Mouse (Mus musculus) heart, adult 2 months (tissue): ENCODE data around the gene Wwtr1. TPM values are rescaled to one million over a fixed set of nuclear protein-coding genes. Genes with fewer than 3 reads are reported as not detected.

ENCODE experiments used
- DNase-seq, 2 experiments: peaks; one replicate each; pipeline ENCODE4 v3.0.0; 2021
- H3K27ac ChIP-seq: fragments of 200-600 bp; 2 replicates; pipeline ENCODE4 v1.8.1; 2022
- H3K27me3 ChIP-seq: fragments of 200-500 bp; 2 replicates; pipeline ENCODE4 v1.6.1; 2012; ENCODE audit warnings: mild to moderate bottlenecking, low read length, inconsistent platforms, mixed read lengths; ENCODE audit not compliant: control insufficient read depth, insufficient read depth
- H3K36me3 ChIP-seq: fragments of 200-500 bp; 2 replicates; pipeline ENCODE4 v1.6.1; 2012; ENCODE audit warnings: low read length, inconsistent platforms; ENCODE audit not compliant: control insufficient read depth, insufficient read depth
- H3K4me1 ChIP-seq: fragments of 200-500 bp; 2 replicates; pipeline ENCODE4 v1.6.1; 2011; ENCODE audit warnings: low read length; ENCODE audit not compliant: control insufficient read depth, insufficient read depth
- H3K4me3 ChIP-seq: fragments of 200-600 bp; 2 replicates; pipeline ENCODE4 v1.8.1; 2022
- H3K79me2 ChIP-seq: fragments of 200-500 bp; replicated peaks from 2 replicates; pipeline ENCODE4 v1.6.1; 2012; ENCODE audit warnings: mild to moderate bottlenecking, inconsistent platforms, low read length, moderate library complexity, mixed read lengths; ENCODE audit not compliant: control insufficient read depth, insufficient read depth
- H3K9ac ChIP-seq: fragments of 200-500 bp; 2 replicates; pipeline ENCODE4 v1.6.1; 2012; ENCODE audit warnings: low read depth, mild to moderate bottlenecking, control low read depth, inconsistent platforms, low read length, mixed read lengths
- CTCF ChIP-seq: fragments of 200-600 bp; IDR thresholded peaks from 2 replicates; pipeline ENCODE4 v1.8.1; 2022; ENCODE audit warnings: antibody characterized with exemption, mild to moderate bottlenecking, moderate library complexity
- EP300 ChIP-seq: fragments of 200-500 bp; IDR thresholded peaks from 2 replicates; pipeline ENCODE4 v1.6.1; 2011; ENCODE audit warnings: low read depth, low read length, control low read depth; ENCODE audit not compliant: insufficient read depth
- POLR2A ChIP-seq: fragments of 200-500 bp; IDR thresholded peaks from 2 replicates; pipeline ENCODE4 v1.6.1; 2011; ENCODE audit warnings: mild to moderate bottlenecking, low read depth, low read length, control low read depth; ENCODE audit not compliant: insufficient read depth
- WGBS: fragments of 180-500 bp; shearing (Covaris S2); methylation state at CpG from one replicate; pipeline ENCODE4 v1.1.7; 2018; 5-methylcytosine and 5-hydroxymethylcytosine counted together
- intact Hi-C: fragments of 180-260 bp; cut with DNase I; formaldehyde crosslinking; loops from one replicate; pipeline ENCODE4 v1.15.1; 2025
- polyA plus RNA-seq: library from polyadenylated mRNA; depleted of rRNA; stranded (reverse); fragments of >200 nt; gene quantifications from 2 replicates; pipeline ENCODE4 v1.2.3, GENCODE M21; 2012
- total RNA-seq, 2 experiments: library from RNA; stranded (reverse); gene quantifications; 2 replicates each; pipeline ENCODE4 v1.2.3; 2021

The Wwtr1 gene
- total and polyA plus RNA-seq, 3 experiments: 28.2 to 49.1 (median 46.5) TPM

- WGBS: 72% methylated on average over 7 of the region's 7 CpGs
- Histone ChIP-seq H3K4me3 (no peak overlapping the region), H3K27me3 (no peaks in the 10 kb centered on the region), H3K9ac (no peak overlapping the region), H3K4me1 (peaks cover 8% of the 10 kb centered on the region), H3K79me2 (peaks cover 13% of the 10 kb centered on the region), H3K27ac (no peak overlapping the region), H3K36me3 (peaks cover 21% of the 10 kb centered on the region)
- DNase-seq: no peak
- TF ChIP-seq POLR2A (no peak), EP300 (no peak), CTCF (no peak)
- intact Hi-C loops: no loop called here
These were observed 55.7 kb downstream of the Wwtr1 start for GRCm38 (mm10) chr3:57519995-57520394.

- Histone ChIP-seq H3K4me1 (peaks cover 21% of the 10 kb centered on the region), H3K9ac (no peak overlapping the region), H3K79me2 (peaks cover 16% of the 10 kb centered on the region), H3K27ac (peak overlapping the region; percentile 8), H3K27me3 (no peaks in the 10 kb centered on the region), H3K36me3 (peaks cover 26% of the 10 kb centered on the region), H3K4me3 (no peak overlapping the region)
- intact Hi-C loops: loop anchor here (2.0 kb wide), 1 partner anchor 45 kb away; no protein-coding TSS in a partner anchor
- WGBS: 24% methylated on average over 4 of the region's 4 CpGs
- TF ChIP-seq EP300 (no peak), POLR2A (no peak), CTCF (peak; percentile 21)
- DNase-seq: no peak
These were observed 59.6 kb downstream of the Wwtr1 start for GRCm38 (mm10) chr3:57516146-57516545.

DNA sequence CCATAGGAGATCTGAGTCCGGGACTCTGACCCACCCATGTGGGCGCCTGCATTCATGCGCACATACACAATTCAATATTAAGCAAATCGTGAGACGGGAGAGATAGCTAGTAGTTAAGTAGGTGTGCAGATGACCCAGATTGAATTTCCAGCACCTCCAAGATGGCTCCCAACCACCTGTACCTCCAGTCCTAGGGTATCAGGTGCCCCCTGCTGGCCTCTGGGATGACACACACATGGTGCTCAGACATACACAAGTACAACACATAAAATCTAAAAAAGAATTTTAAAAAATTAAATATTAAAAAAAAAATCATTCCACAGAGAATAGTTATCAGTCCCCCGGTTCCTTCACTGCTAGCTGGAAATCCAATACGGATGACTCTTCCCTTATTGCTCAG lies 60.7 kb downstream of the Wwtr1 start:
- WGBS: 95% methylated on average over 7 of the region's 7 CpGs
- no peak for DNase-seq
- peaks cover 11% of the 10 kb centered on the region for H3K79me2 ChIP-seq
- H3K4me1 ChIP-seq: peaks cover 29% of the 10 kb centered on the region
- H3K4me3 ChIP-seq: no peak overlapping the region
- H3K36me3 ChIP-seq: peaks cover 33% of the 10 kb centered on the region
- no peak for TF ChIP-seq POLR2A
- no peak for TF ChIP-seq EP300
- peak; percentile 33 for TF ChIP-seq CTCF
- no peak overlapping the region for H3K9ac ChIP-seq
- H3K27ac ChIP-seq: peak overlapping the region; percentile 61
- intact Hi-C loops: no loop called here
- no peaks in the 10 kb centered on the region for H3K27me3 ChIP-seq

DNA sequence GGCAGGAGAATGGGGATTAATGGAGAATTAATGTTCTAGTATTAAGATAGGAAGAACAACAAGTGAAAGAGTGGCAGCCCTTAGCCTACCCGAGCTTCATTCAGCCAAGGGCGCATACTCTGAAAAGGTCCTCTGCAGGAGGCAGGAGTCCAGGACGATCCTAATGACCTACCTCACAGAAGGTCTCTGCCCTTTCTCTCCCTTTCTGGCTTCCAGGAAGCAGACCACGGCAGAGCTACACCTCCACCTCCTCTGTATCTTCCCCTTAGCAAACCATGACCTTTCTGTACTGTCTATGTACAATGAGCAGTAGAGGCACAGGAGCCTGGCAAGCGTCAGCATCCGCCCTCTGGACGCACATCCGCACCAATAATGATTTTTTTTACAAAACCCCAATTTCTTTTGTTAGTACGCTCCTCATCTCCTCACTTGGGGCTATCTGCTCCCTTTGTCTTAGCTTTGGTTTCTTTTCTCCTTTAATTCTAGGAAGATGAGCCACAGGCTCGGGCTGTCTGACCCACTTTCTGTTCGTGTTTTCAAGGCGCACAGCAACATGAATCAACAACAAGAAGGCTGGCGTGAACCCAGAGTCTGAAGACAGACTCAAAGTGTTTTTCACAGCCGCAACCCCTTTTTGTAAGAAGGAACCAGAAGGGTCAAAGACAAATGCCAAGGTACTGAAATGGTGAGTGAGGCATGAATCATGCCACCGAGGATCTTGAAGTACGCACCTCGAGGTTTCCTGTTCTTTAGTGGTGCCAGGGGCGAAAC lies 63.7 kb downstream of the Wwtr1 start:
- Histone ChIP-seq H3K79me2 (peaks cover 9% of the 10 kb centered on the region; the same call in 1 of the 2 replicates), H3K27me3 (no peaks in the 10 kb centered on the region), H3K27ac (peak overlapping the region; percentile 63), H3K36me3 (peaks cover 39% of the 10 kb centered on the region), H3K4me1 (peaks cover 28% of the 10 kb centered on the region), H3K4me3 (peak overlapping the region; percentile 17), H3K9ac (peak overlapping the region; percentile 38)
- no peak for TF ChIP-seq POLR2A
- TF ChIP-seq EP300: 0 out of 2 replicates have a peak, but pooled peaks have one; percentile 16
- intact Hi-C loops: loop anchor here (2.0 kb wide), 1 partner anchor 63 kb away; the partner anchor contains the start of gene Wwtr1
- peak in 1 of 2 experiments; percentile 64 for DNase-seq
- 40% methylated on average over 18 of the region's 18 CpGs for WGBS

GRCm38 (mm10) chr3:57509945-57510675 lies 65.6 kb downstream of the Wwtr1 start:
- no peak overlapping the region for H3K9ac ChIP-seq
- peaks cover 45% of the 10 kb centered on the region for H3K36me3 ChIP-seq
- H3K27ac ChIP-seq: peak overlapping the region; percentile 63
- no peak for TF ChIP-seq POLR2A
- no peak for TF ChIP-seq EP300
- no peak for TF ChIP-seq CTCF
- DNase-seq: peak in 1 of 2 experiments; percentile 67
- H3K4me1 ChIP-seq: peaks cover 32% of the 10 kb centered on the region
- H3K4me3 ChIP-seq: no peak overlapping the region
- H3K27me3 ChIP-seq: no peaks in the 10 kb centered on the region
- 41% methylated on average over 7 of the region's 7 CpGs for WGBS
- peaks cover 6% of the 10 kb centered on the region; the same call in 1 of the 2 replicates for H3K79me2 ChIP-seq
- intact Hi-C loops: loop anchor here (2.0 to 5.0 kb wide), 2 partner anchors 32 to 65 kb away; partner anchors contain the start of gene Wwtr1
